ENCODE assay signal across 8 mouse cellular contexts in the genomic region with DNA sequence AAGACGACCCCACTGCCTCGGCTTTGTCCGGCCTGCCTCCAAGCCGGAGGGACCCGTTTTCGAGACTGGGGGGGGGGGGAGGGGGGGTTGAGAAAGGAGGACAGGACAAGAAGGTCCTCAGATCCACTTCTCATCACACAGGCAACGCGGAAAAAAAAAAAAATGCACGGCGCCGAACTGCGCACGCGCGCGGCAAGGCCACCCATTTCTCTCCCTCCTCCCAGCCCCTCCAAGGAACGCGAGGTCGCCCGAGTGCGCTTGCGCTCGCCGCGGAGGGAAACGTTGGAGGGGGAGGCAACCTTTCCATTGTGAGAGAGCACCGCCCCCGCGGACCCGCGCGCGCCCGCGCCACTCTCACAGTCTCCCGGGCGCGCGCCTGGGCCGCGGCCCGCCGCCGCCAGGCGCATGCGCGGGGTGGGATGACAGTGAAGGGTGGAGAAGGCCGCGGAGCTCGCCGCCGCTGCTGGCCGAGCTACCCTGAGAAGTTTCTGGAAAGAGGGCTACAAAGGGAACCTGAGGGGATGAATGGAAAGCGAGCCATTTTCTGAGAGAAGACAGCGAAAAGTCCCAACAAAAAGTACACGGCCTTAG. TPM values are rescaled to one million over a fixed set of nuclear protein-coding genes. Genes with fewer than 3 reads are reported as not detected.
DNase-seq lines count a peak whose midpoint lies in the region; ATAC-seq and TF ChIP-seq lines count a peak whose summit lies in the region.

No protein-coding gene starts in this region.

- WGBS in forebrain, embryonic 12.5 days, result under 1% methylated on average over 55 of the region's 56 CpGs
- under 1% methylated on average over 56 of the region's 56 CpGs for WGBS in large intestine, adult 2 months
- WGBS in liver, postnatal 0 days (ENCODE audit: insufficient replicate concordance), result under 1% methylated on average over 45 of the region's 56 CpGs
- WGBS in neural tube, embryonic 14.5 days, result 0% methylated on average over 43 of the region's 56 CpGs

- peak overlapping the region; percentile 98 for H3K27ac ChIP-seq in CH12.LX (ENCODE audit: insufficient read depth, low read depth)
- H3K27ac ChIP-seq in forebrain, embryonic 12.5 days, result peak overlapping the region; percentile 100
- H3K27ac ChIP-seq in liver, postnatal 0 days (ENCODE audit: low read depth), result peak overlapping the region; percentile 100
- H3K27ac ChIP-seq in neural tube, embryonic 14.5 days (ENCODE audit: low read depth, low read length), result peak overlapping the region; percentile 100

- no peaks in the 10 kb centered on the region for H3K27me3 ChIP-seq in CH12.LX (replicated peaks)
- H3K27me3 ChIP-seq in forebrain, embryonic 12.5 days, result no peaks in the 10 kb centered on the region
- H3K27me3 ChIP-seq in liver, postnatal 0 days (ENCODE audit: insufficient read depth, low read length), result no peaks in the 10 kb centered on the region
- no peaks in the 10 kb centered on the region for H3K27me3 ChIP-seq in neural tube, embryonic 14.5 days (ENCODE audit: control insufficient read depth, insufficient read depth, low read length)

- H3K9me3 ChIP-seq in CH12.LX (replicated peaks; ENCODE audit: low read length), result no peaks in the 10 kb centered on the region
- H3K9me3 ChIP-seq in forebrain, embryonic 12.5 days, result no peaks in the 10 kb centered on the region
- H3K9me3 ChIP-seq in liver, postnatal 0 days (ENCODE audit: low read length), result no peaks in the 10 kb centered on the region
- no peaks in the 10 kb centered on the region for H3K9me3 ChIP-seq in neural tube, embryonic 14.5 days (ENCODE audit: control insufficient read depth, low read length)

- no peak for TF ChIP-seq CTCF in CH12.LX (conservative IDR thresholded peaks at IDR 0.05 in 1 of 2, IDR thresholded peaks at IDR 0.05 in 1 of 2; ENCODE audit: low read depth in 2 of 2, low read length in 2 of 2)
- TF ChIP-seq CTCF in liver, postnatal 0 days (IDR thresholded peaks at IDR 0.05; ENCODE audit: low read depth), result no peak

- H3K9ac ChIP-seq in CH12.LX (ENCODE audit: insufficient read depth, low read depth), result peak overlapping the region; percentile 99
- peak overlapping the region; percentile 83 for H3K9ac ChIP-seq in forebrain, embryonic 12.5 days
- peak overlapping the region; percentile 98 for H3K9ac ChIP-seq in liver, postnatal 0 days (replicated peaks)
- H3K9ac ChIP-seq in neural tube, embryonic 14.5 days (replicated peaks; ENCODE audit: low read depth, low read length), result peak overlapping the region; percentile 98

- peak overlapping the region; percentile 78 to 93 (median 84) for H3K4me3 ChIP-seq in CH12.LX (replicated peaks in 1 of 3; ENCODE audit: low read depth in 2 of 3, low read length in 2 of 3, poor library complexity in 1 of 3)
- peak overlapping the region; percentile 75 for H3K4me3 ChIP-seq in forebrain, embryonic 12.5 days (replicated peaks)
- H3K4me3 ChIP-seq in liver, postnatal 0 days (ENCODE audit: low read depth, low read length), result peak overlapping the region; percentile 93
- peak overlapping the region; percentile 64 for H3K4me3 ChIP-seq in neural tube, embryonic 14.5 days (ENCODE audit: low read depth, low read length)

- TF ChIP-seq EP300 in CH12.LX (IDR thresholded peaks at IDR 0.05; ENCODE audit: low read length), result no peak
- TF ChIP-seq EP300 in liver, postnatal 0 days (IDR thresholded peaks at IDR 0.05; ENCODE audit: low read depth), result no peak

- intact Hi-C loops in heart, postnatal 10 days (cut with DNase I), result loop anchor here (10.0 kb wide), 1 partner anchor 401 kb away; a partner anchor contains a TSS

- H3K79me2 ChIP-seq in CH12.LX (replicated peaks; ENCODE audit: control insufficient read depth, extremely low read depth, insufficient read depth, poor library complexity, severe bottlenecking), result no peaks in the 10 kb centered on the region

- no peaks in the 10 kb centered on the region for H3K36me3 ChIP-seq in CH12.LX (replicated peaks in 1 of 2; ENCODE audit: control insufficient read depth in 1 of 2, insufficient read depth in 1 of 2, low read length in 1 of 2)
- no peaks in the 10 kb centered on the region for H3K36me3 ChIP-seq in forebrain, embryonic 12.5 days (replicated peaks)
- no peaks in the 10 kb centered on the region for H3K36me3 ChIP-seq in liver, postnatal 0 days (replicated peaks; ENCODE audit: insufficient read depth, low read length)
- no peaks in the 10 kb centered on the region for H3K36me3 ChIP-seq in neural tube, embryonic 14.5 days (ENCODE audit: control insufficient read depth, insufficient read depth, low read length)

- DNase-seq in CH12.LX (ENCODE audit: extremely low read depth), result peak; percentile 97
- peak; percentile 97 for DNase-seq in c-Kit-positive CD71-positive TER-119-negative erythroid progenitor cells, embryonic 14.5 days (ENCODE audit: low read depth)
- DNase-seq in heart, postnatal 10 days, result peak; percentile 99
- DNase-seq in large intestine, adult 2 months (ENCODE audit: low read depth, low spot score), result peak; percentile 94
- peak; percentile 99 for DNase-seq in liver, postnatal 0 days
- peak; percentile 99 for DNase-seq in testis, postnatal 10 days (ENCODE audit: low spot score)

- H3K4me1 ChIP-seq in CH12.LX (ENCODE audit: control insufficient read depth in 1 of 2, insufficient read depth in 2 of 2), result peaks cover under 1 to 42% of the 10 kb centered on the region in 2 experiments; a peak in 3 of 4 replicates
- H3K4me1 ChIP-seq in forebrain, embryonic 12.5 days, result peaks cover 34% of the 10 kb centered on the region
- H3K4me1 ChIP-seq in liver, postnatal 0 days (ENCODE audit: insufficient read depth), result peaks cover 17% of the 10 kb centered on the region
- H3K4me1 ChIP-seq in neural tube, embryonic 14.5 days (ENCODE audit: control insufficient read depth, insufficient read depth, low read length), result peaks cover 12% of the 10 kb centered on the region; the same call in 1 of the 2 replicates

- dilution Hi-C loops in CH12.LX (cut with MboI; ENCODE audit: extremely low pct_ligation_motif_present, extremely low pct_unique_long_range_greater_than_20kb, low sequenced_read_pairs), result no loop called here

- in situ Hi-C loops in CH12.LX (cut with MboI; ENCODE audit: low pct_ligation_motif_present, low pct_unique_long_range_greater_than_20kb, low sequenced_read_pairs), result no loop called here

- peak overlapping the region; percentile 54; the same call in 1 of the 2 replicates for H3K4me2 ChIP-seq in CH12.LX (ENCODE audit: insufficient read depth, low read depth, poor library complexity, severe bottlenecking)
- H3K4me2 ChIP-seq in forebrain, embryonic 12.5 days, result peak overlapping the region; percentile 98
- H3K4me2 ChIP-seq in liver, postnatal 0 days (ENCODE audit: low read depth, low read length), result peak overlapping the region; percentile 99
- peak overlapping the region; percentile 98 for H3K4me2 ChIP-seq in neural tube, embryonic 14.5 days (ENCODE audit: low read depth, low read length)

- TF ChIP-seq RAD21 in CH12.LX (IDR thresholded peaks at IDR 0.05; ENCODE audit: low read depth, low read length), result no peak

- peak; percentile 88 for TF ChIP-seq POLR2A in CH12.LX (IDR thresholded peaks at IDR 0.05; ENCODE audit: low read depth, low read length)

- ATAC-seq in forebrain, embryonic 12.5 days (ENCODE audit: low FRiP score), result peak; percentile 76
- peak; percentile 88 for ATAC-seq in liver, postnatal 0 days
- ATAC-seq in neural tube, embryonic 14.5 days (ENCODE audit: low read depth), result peak; percentile 56

TF ChIP-seq in CH12.LX, 34 proteins besides CTCF, POLR2A, EP300 and RAD21:
- TF ChIP-seq SIN3A (IDR thresholded peaks at IDR 0.05; ENCODE audit: low read length) (no peak), SMC3 (IDR thresholded peaks at IDR 0.05; ENCODE audit: low read depth, low read length) (no peak), MAZ (IDR thresholded peaks at IDR 0.05; ENCODE audit: low read depth, low read length) (peak; percentile 73), CHD2 (IDR thresholded peaks at IDR 0.05; ENCODE audit: low read length) (no peak), ETS1 (conservative IDR thresholded peaks at IDR 0.05; ENCODE audit: low read depth, low read length) (0 out of 2 replicates have a peak, but pooled peaks have one; percentile 13), MYC (IDR thresholded peaks at IDR 0.05; ENCODE audit: low read depth, low read length) (no peak; the same call in 1 of the 2 replicates), ELF1 (IDR thresholded peaks at IDR 0.05; ENCODE audit: low read depth, low read length) (peak; percentile 56), HCFC1 (IDR thresholded peaks at IDR 0.05; ENCODE audit: low read depth, low read length) (0 out of 2 replicates have a peak, but pooled peaks have one; percentile 50), ZKSCAN1 (IDR thresholded peaks at IDR 0.05; ENCODE audit: borderline replicate concordance, low read depth, low read length) (no peak), POLR2AphosphoS2 (IDR thresholded peaks at IDR 0.05; ENCODE audit: low read depth, low read length) (0 out of 2 replicates have a peak, but pooled peaks have one; percentile 62), MXI1 (IDR thresholded peaks at IDR 0.05; ENCODE audit: low read depth, low read length) (0 out of 2 replicates have a peak, but pooled peaks have one; percentile 28), IRF4 (IDR thresholded peaks at IDR 0.05; ENCODE audit: low read depth, low read length) (no peak; the same call in 1 of the 2 replicates), JUND (conservative IDR thresholded peaks at IDR 0.05; ENCODE audit: low read depth, low read length) (no peak), NELFE (IDR thresholded peaks at IDR 0.05; ENCODE audit: low read depth, low read length) (peak; percentile 55; the same call in 1 of the 2 replicates), TBP (conservative IDR thresholded peaks at IDR 0.05; ENCODE audit: low read depth, low read length) (peak; percentile 22; the same call in 1 of the 2 replicates), BHLHE40 (IDR thresholded peaks at IDR 0.05; ENCODE audit: low read depth, low read length) (0 out of 2 replicates have a peak, but pooled peaks have one; percentile 31), ZNF384 (IDR thresholded peaks at IDR 0.05; ENCODE audit: low read depth, low read length) (peak; percentile 98), NRF1 (IDR thresholded peaks at IDR 0.05; ENCODE audit: low read depth, low read length) (peak; percentile 91), UBTF (IDR thresholded peaks at IDR 0.05; ENCODE audit: low read depth, low read length) (peak; percentile 68; the same call in 1 of the 2 replicates)

RNA-seq across cellular contexts. Expression of a gene that starts 7.4 kb away (rescaled TPM):
- 10.2 and 10.8 TPM in 2 replicates for total RNA-seq in CH12.LX (2012; rRNA removed)
- total RNA-seq in CH12.LX (2014; rRNA removed), result 2.6 and 4.0 TPM in 2 replicates
- 21.3 and 21.6 TPM in 2 replicates for polyA plus RNA-seq in CH12.LX (2012; ENCODE audit: insufficient read length, low read depth)
- 20.3 and 20.9 TPM in 2 replicates for polyA plus RNA-seq in forebrain, embryonic 12.5 days (2016; fragmentation: Nextera tagmentation; extraction: Ambion mirVana)
- total RNA-seq in heart, postnatal 10 days (2021), result 10 to 100 TPM; 32.1 to 34.2 TPM
- 9.1 and 11.6 TPM in 2 replicates for polyA plus RNA-seq in large intestine, adult 2 months (2012; rRNA removed)
- polyA plus RNA-seq in liver, postnatal 0 days (2015; fragmentation: Nextera tagmentation; extraction: Ambion mirVana), result 2.3 and 3.0 TPM in 2 replicates
- 21.7 and 23.9 TPM in 2 replicates for polyA plus RNA-seq in neural tube, embryonic 14.5 days (2014; fragmentation: Nextera tagmentation; extraction: Ambion mirVana)

Comparison
In these comparisons a context has a peak if more than half of its experiments do, and no peak if none do; other contexts are left out.
1. Peak in every context shown above with its lines: DNase-seq, ATAC-seq, H3K4me3 ChIP-seq and H3K27ac ChIP-seq.